Mouse (Mus musculus): ENCODE measurements around the gene Rpl6. TPM values are rescaled to one million over a fixed set of nuclear protein-coding genes. Genes with fewer than 3 reads are reported as not detected.

Gene Rpl6
- total and polyA plus RNA-seq, 2 experiments from 2014 or later, result 362 to 463 TPM

DNA sequence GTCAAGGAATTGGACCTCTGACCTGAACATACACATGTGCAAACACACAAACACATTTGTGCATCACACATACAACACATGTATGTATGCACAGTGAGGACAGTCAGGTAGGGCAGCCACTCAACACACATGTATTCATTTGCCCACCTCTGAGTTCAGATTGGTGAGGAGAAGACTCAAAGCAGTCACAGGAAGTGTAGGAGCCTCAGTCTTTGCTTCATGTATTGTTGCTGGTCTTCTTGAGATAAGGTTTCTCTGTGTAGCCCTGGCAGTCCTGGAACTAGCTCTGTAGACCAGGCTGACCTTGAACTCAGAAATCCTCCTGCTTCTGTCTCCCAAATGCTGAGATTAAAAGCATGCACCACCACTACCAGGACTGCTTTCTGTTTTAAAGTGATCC is 36.9 kb downstream of the Rpl6 start:
- H3K4me2 ChIP-seq (ENCODE audit: low read depth, low read length, poor library complexity, severe bottlenecking), result no peak overlapping the region
- no peak for TF ChIP-seq CTCF (IDR thresholded peaks at IDR 0.05)
- DNase-seq (ENCODE audit: low spot score), result no peak
- no peaks in the 10 kb centered on the region for H3K27me3 ChIP-seq (ENCODE audit: insufficient read depth, low read length)
- H3K27ac ChIP-seq (ENCODE audit: low read depth, low read length), result no peak overlapping the region
- no peak overlapping the region for H3K9ac ChIP-seq (replicated peaks; ENCODE audit: low read length, poor library complexity, severe bottlenecking)
- H3K4me3 ChIP-seq (ENCODE audit: low read depth, low read length), result no peak overlapping the region
- no peak for ATAC-seq (ENCODE audit: low FRiP score)
- H3K36me3 ChIP-seq (ENCODE audit: insufficient read depth, low read length), result no peaks in the 10 kb centered on the region
- no peaks in the 10 kb centered on the region for H3K9me3 ChIP-seq (ENCODE audit: low read length)
- H3K4me1 ChIP-seq (ENCODE audit: insufficient read depth, low read length), result no peaks in the 10 kb centered on the region

DNA sequence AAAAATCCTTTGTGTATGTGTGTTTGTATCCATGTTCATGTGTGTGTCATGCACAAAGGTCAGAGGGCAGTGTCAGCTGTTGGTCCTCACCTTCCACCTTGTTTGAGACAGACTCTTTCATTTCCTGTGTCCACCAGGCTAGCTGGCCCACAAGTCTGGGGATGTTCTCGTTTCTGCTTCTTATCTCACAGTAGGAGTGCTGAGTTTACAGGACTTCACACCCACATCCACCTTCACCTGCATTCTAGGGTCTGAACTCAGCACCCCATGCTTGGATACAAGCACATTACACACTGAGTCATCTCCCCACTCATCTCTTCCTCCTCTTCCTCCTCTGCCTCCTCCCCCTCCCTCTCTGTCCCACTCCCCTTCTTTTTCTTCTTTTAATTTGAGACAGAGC is 38.0 kb downstream of the Rpl6 start:
- no peak for ATAC-seq (ENCODE audit: low FRiP score)
- no peak for TF ChIP-seq CTCF (IDR thresholded peaks at IDR 0.05)
- Histone ChIP-seq H3K27me3 (ENCODE audit: insufficient read depth, low read length) (no peaks in the 10 kb centered on the region), H3K9ac (replicated peaks; ENCODE audit: low read length, poor library complexity, severe bottlenecking) (no peak overlapping the region), H3K4me1 (ENCODE audit: insufficient read depth, low read length) (no peaks in the 10 kb centered on the region), H3K36me3 (ENCODE audit: insufficient read depth, low read length) (no peaks in the 10 kb centered on the region), H3K9me3 (ENCODE audit: low read length) (no peaks in the 10 kb centered on the region), H3K27ac (ENCODE audit: low read depth, low read length) (no peak overlapping the region), H3K4me3 (ENCODE audit: low read depth, low read length) (no peak overlapping the region), H3K4me2 (ENCODE audit: low read depth, low read length, poor library complexity, severe bottlenecking) (no peak overlapping the region)
- no peak for DNase-seq (ENCODE audit: low spot score)
- 58% methylated on average over 1 of the region's 1 CpGs for WGBS

DNA sequence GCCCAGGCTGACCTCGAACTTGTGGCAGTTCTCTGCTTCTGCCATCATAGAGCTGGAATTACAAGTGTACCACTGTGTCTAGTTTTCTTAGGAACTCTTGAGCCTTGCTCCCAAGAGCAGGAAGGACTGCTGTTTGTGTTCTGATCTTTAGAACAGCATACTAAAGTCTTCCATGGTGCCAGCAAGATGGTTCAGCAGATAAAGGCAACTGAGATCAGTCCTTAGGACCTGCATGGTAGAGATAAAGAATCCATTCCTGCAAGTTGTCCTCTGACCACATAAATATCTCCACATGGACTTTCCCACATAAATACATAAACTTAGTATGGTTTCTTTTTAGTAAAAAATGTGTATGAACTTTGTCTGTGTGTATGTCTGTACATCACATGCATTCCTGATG is 38.4 kb downstream of the Rpl6 start:
- H3K27me3 ChIP-seq (ENCODE audit: insufficient read depth, low read length), result no peaks in the 10 kb centered on the region
- no peak for ATAC-seq (ENCODE audit: low FRiP score)

DNA sequence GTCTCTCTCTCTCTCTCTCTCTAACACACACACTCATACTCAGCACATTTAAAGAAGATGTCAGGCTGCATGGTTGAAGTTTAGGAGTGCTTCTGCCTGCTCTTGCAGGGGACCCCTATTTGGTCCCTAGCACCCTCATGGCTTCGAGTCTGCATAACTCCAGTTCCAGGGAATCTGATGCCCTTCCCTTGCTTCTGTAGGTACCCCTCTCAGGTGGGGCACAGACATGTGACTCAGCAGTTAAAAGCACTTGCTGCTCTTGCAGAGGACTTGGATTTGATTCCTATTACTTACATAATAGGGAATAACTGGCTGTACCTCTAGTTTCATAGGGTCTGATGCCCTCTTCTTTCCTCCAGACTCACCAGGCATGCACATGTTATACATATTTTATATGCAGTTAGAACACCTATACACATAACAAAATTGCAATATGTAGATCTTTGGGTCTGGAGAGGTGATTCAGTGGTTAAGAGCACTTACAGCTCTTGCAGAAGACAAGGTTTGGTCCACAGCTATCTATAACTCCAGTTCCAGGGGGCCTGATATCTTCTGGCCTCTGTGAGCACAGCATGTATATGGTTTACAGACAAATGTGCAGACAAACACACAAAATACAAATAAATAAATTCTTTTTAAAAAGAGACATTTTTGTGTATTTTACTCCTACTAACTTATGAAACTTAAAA is 39.5 kb downstream of the Rpl6 start:
- Histone ChIP-seq H3K4me2 (ENCODE audit: low read depth, low read length, poor library complexity, severe bottlenecking) (no peak overlapping the region), H3K27me3 (ENCODE audit: insufficient read depth, low read length) (no peaks in the 10 kb centered on the region), H3K36me3 (ENCODE audit: insufficient read depth, low read length) (no peaks in the 10 kb centered on the region), H3K4me1 (ENCODE audit: insufficient read depth, low read length) (no peaks in the 10 kb centered on the region), H3K9ac (replicated peaks; ENCODE audit: low read length, poor library complexity, severe bottlenecking) (no peak overlapping the region), H3K4me3 (ENCODE audit: low read depth, low read length) (no peak overlapping the region), H3K9me3 (ENCODE audit: low read length) (no peaks in the 10 kb centered on the region), H3K27ac (ENCODE audit: low read depth, low read length) (no peak overlapping the region)
- TF ChIP-seq CTCF (IDR thresholded peaks at IDR 0.05), result no peak
- DNase-seq (ENCODE audit: low spot score), result no peak
- ATAC-seq (ENCODE audit: low FRiP score), result no peak
- WGBS, result 100% methylated on average over 1 of the region's 1 CpGs

More for the DNA sequence above, 38.4 kb downstream of the Rpl6 start:
- 92% methylated on average over 1 of the region's 1 CpGs for WGBS
- Histone ChIP-seq H3K4me1 (ENCODE audit: insufficient read depth, low read length) (no peaks in the 10 kb centered on the region), H3K9ac (replicated peaks; ENCODE audit: low read length, poor library complexity, severe bottlenecking) (no peak overlapping the region), H3K4me3 (ENCODE audit: low read depth, low read length) (no peak overlapping the region), H3K27ac (ENCODE audit: low read depth, low read length) (no peak overlapping the region), H3K36me3 (ENCODE audit: insufficient read depth, low read length) (no peaks in the 10 kb centered on the region), H3K9me3 (ENCODE audit: low read length) (no peaks in the 10 kb centered on the region), H3K4me2 (ENCODE audit: low read depth, low read length, poor library complexity, severe bottlenecking) (no peak overlapping the region)
- TF ChIP-seq CTCF (IDR thresholded peaks at IDR 0.05), result no peak
- DNase-seq (ENCODE audit: low spot score), result no peak

DNA sequence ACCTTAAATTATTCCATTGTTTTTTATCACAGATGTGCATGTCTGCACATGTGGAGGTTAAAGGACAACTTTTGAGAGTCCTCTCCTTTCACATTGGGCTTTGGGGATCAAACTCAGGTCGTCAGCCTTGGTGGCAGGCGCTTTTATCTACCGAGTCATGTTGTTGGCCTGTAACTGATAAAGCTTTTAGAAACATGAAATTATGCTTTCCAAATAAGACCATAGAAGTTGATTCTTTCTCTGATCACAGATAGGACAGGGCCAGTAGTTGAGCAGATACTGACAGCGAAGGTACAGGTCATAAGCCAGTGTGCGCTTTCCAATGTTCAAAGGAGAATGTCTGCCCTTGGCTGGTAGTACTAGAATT is 40.1 kb downstream of the Rpl6 start:
- H3K27me3 ChIP-seq (ENCODE audit: insufficient read depth, low read length), result no peaks in the 10 kb centered on the region
- ATAC-seq (ENCODE audit: low FRiP score) (no peak), DNase-seq (ENCODE audit: low spot score) (no peak)
- H3K4me3 ChIP-seq (ENCODE audit: low read depth, low read length), result no peak overlapping the region
- no peaks in the 10 kb centered on the region for H3K36me3 ChIP-seq (ENCODE audit: insufficient read depth, low read length)
- no peaks in the 10 kb centered on the region for H3K4me1 ChIP-seq (ENCODE audit: insufficient read depth, low read length)
- no peak for TF ChIP-seq CTCF (IDR thresholded peaks at IDR 0.05)
- H3K9me3 ChIP-seq (ENCODE audit: low read length), result no peaks in the 10 kb centered on the region
- H3K9ac ChIP-seq (replicated peaks; ENCODE audit: low read length, poor library complexity, severe bottlenecking), result no peak overlapping the region
- WGBS, result 95% methylated on average over 5 of the region's 5 CpGs
- no peak overlapping the region for H3K4me2 ChIP-seq (ENCODE audit: low read depth, low read length, poor library complexity, severe bottlenecking)
- no peak overlapping the region for H3K27ac ChIP-seq (ENCODE audit: low read depth, low read length)

DNA sequence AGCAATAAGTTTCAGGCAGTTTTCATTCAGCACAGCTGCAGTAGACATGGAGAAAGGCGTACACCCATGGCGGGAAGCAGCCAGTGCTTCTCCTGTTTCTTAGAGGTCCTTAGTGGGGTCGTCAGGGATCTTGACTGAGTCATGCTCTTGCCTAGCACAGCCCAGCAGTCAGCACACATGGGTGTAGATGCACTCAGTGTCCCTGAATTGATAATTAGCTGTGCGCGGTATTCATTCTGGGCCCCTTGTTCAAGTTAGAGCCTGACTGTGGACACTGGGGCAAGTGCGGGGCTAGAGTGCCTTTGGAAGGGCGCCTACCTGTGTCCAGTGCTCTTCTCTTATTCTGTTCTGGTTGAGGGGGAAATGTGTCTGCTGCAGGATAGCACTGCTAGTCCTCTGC is 40.9 kb downstream of the Rpl6 start:
- no peak overlapping the region for H3K4me3 ChIP-seq (ENCODE audit: low read depth, low read length)
- no peaks in the 10 kb centered on the region for H3K9me3 ChIP-seq (ENCODE audit: low read length)
- no peak overlapping the region for H3K4me2 ChIP-seq (ENCODE audit: low read depth, low read length, poor library complexity, severe bottlenecking)
- no peak for ATAC-seq (ENCODE audit: low FRiP score)
- DNase-seq (ENCODE audit: low spot score), result no peak
- no peak overlapping the region for H3K9ac ChIP-seq (replicated peaks; ENCODE audit: low read length, poor library complexity, severe bottlenecking)
- no peak for TF ChIP-seq CTCF (IDR thresholded peaks at IDR 0.05)
- H3K27me3 ChIP-seq (ENCODE audit: insufficient read depth, low read length), result no peaks in the 10 kb centered on the region
- H3K36me3 ChIP-seq (ENCODE audit: insufficient read depth, low read length), result no peaks in the 10 kb centered on the region
- H3K27ac ChIP-seq (ENCODE audit: low read depth, low read length), result no peak overlapping the region
- WGBS, result 88% methylated on average over 7 of the region's 7 CpGs
- no peaks in the 10 kb centered on the region for H3K4me1 ChIP-seq (ENCODE audit: insufficient read depth, low read length)
